Mouse (Mus musculus) thymus, adult 2 months (tissue): ENCODE measurements around the gene Ahsa2. TPM values are rescaled to one million over a fixed set of nuclear protein-coding genes. Genes with fewer than 3 reads are reported as not detected.
A peak's percentile ranks its signal among the peaks of the same experiment; 100 is the strongest.
"Not testable (repeated sequence)": the region's sequence is repeated elsewhere in the genome, so short reads cannot be mapped to it uniquely, and the experiment has no call there.

Experiments
- DNase-seq: peaks from one replicate; pipeline ENCODE4 v3.0.0; 2021
- H3K27ac ChIP-seq: fragments of 200-500 bp; 2 replicates; pipeline ENCODE4 v1.5.1; 2012; ENCODE audit warnings: low read length, control low read depth; ENCODE audit not compliant: control insufficient read depth, insufficient read depth
- H3K27me3 ChIP-seq: fragments of 200-500 bp; 2 replicates; pipeline ENCODE4 v1.6.1; 2012; ENCODE audit warnings: mild to moderate bottlenecking, low read length, moderate library complexity, mixed read lengths; ENCODE audit not compliant: control insufficient read depth, insufficient read depth
- H3K36me3 ChIP-seq: fragments of 200-500 bp; 2 replicates; pipeline ENCODE4 v1.6.1; 2012; ENCODE audit warnings: mild to moderate bottlenecking, low read length, moderate library complexity; ENCODE audit not compliant: control insufficient read depth, insufficient read depth
- H3K4me1 ChIP-seq: fragments of 200-500 bp; replicated peaks from 2 replicates; pipeline ENCODE4 v1.6.1; 2012; ENCODE audit warnings: low read length; ENCODE audit not compliant: control insufficient read depth, insufficient read depth
- H3K4me3 ChIP-seq: fragments of 200-500 bp; 2 replicates; pipeline ENCODE4 v1.5.1; 2012; ENCODE audit warnings: mild to moderate bottlenecking, low read length, control low read depth, moderate library complexity; ENCODE audit not compliant: control insufficient read depth, insufficient read depth
- CTCF ChIP-seq: fragments of 200-500 bp; IDR thresholded peaks from 2 replicates; pipeline ENCODE4 v1.5.1; 2012; ENCODE audit warnings: mild to moderate bottlenecking, control low read depth, low read length, moderate library complexity, borderline replicate concordance; ENCODE audit not compliant: control insufficient read depth, poor library complexity, insufficient read depth; ENCODE audit errors: extremely low read depth
- POLR2A ChIP-seq: fragments of 200-500 bp; IDR thresholded peaks from 2 replicates; pipeline ENCODE4 v1.6.1; 2012; ENCODE audit warnings: mild to moderate bottlenecking, low read length, control low read depth, moderate library complexity; ENCODE audit not compliant: control insufficient read depth, poor library complexity, insufficient read depth; ENCODE audit errors: extremely low read depth
- WGBS: fragments of 180-500 bp; shearing (Covaris S2); methylation state at CpG from one replicate; pipeline ENCODE4 v1.1.7; 2018; 5-methylcytosine and 5-hydroxymethylcytosine counted together
- polyA plus RNA-seq: library from polyadenylated mRNA; depleted of rRNA; stranded (reverse); fragments of >200 nt; gene quantifications from 2 replicates; pipeline ENCODE4 v1.2.3, GENCODE M21; 2012; rRNA removed

The Ahsa2 gene
- polyA plus RNA-seq, 1 experiment = 9.0 TPM

DNA sequence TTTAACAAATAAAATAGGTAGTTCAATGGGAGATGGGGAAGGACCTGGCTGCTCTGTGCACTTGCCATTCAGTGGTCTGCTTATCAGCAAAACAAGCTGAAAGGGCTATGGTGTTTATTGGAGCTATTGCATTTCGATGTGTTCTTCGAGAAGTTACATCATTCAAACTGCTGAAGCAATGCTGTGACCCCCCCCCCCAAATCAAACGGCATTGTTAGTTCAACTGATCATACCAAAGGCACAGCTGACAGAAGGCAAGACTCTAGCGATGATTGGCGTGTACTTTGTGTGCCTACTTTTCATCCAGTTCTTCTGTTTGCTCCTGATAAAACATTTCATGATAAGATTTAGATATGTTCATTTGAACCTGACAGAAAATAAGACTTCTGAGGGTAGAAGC is 779 bp upstream of the Ahsa2 start:
- no peaks in the 10 kb centered on the region for H3K27me3 ChIP-seq
- TF ChIP-seq POLR2A (no peak), CTCF (no peak)
- 39% methylated on average over 5 of the region's 5 CpGs for WGBS
- no peaks in the 10 kb centered on the region for H3K36me3 ChIP-seq
- no peak for DNase-seq
- peaks cover 7% of the 10 kb centered on the region for H3K4me1 ChIP-seq
- no peak overlapping the region for H3K27ac ChIP-seq
- no peak overlapping the region for H3K4me3 ChIP-seq

DNA sequence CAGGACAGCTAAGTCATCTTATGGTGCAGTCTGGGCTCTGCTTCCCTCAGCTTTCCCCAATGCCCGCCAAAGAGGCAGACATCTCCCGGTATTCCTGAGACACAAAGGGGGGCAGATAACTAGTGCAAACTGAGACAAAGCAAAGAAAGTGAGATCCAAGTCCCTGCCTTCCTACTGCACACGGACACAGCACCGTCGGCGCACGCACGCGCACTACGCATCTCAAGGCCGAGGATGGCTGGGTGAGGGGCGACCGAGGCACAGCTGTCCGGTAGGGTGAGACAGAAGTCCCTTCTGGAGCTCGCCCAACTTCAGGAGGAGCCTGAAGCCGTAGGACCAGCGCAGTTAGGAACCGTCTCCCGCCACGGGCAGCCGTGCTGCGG is 504 bp downstream of the Ahsa2 start:
- Histone ChIP-seq H3K27ac (no peak overlapping the region), H3K36me3 (peaks cover 7% of the 10 kb centered on the region; the same call in 1 of the 2 replicates), H3K4me1 (peaks cover 7% of the 10 kb centered on the region), H3K4me3 (peak overlapping the region; percentile 83), H3K27me3 (no peaks in the 10 kb centered on the region)
- TF ChIP-seq POLR2A = no peak
- TF ChIP-seq CTCF = no peak
- DNase-seq = no peak
- 0% methylated on average over 22 of the region's 22 CpGs for WGBS

DNA sequence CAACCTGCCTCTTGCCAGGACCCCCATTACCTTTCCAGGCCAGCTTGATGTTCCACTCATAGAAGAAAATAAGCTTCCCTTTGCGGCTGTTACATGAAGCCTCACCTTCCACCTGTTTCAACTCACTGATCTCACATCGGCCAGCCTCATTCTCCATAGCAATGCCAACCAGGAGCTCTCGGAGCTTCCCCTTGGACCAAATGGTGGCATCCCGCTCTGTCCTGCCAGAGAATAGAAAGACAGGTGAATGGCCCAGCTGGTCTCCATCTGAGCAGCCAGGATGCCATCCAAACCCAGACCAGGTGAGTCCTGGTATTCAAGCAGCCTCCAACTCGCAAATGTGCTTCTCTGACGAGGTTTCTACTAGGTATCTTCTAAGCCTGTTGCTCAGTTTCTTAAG is 1.2 kb downstream of the Ahsa2 start:
- WGBS = 70% methylated on average over 6 of the region's 6 CpGs
- Histone ChIP-seq H3K36me3 (peaks cover 12% of the 10 kb centered on the region), H3K27me3 (no peaks in the 10 kb centered on the region), H3K4me3 (no peak overlapping the region), H3K4me1 (peaks cover 7% of the 10 kb centered on the region), H3K27ac (no peak overlapping the region)
- TF ChIP-seq CTCF = no peak
- no peak for TF ChIP-seq POLR2A
- peak; percentile 8 for DNase-seq

DNA sequence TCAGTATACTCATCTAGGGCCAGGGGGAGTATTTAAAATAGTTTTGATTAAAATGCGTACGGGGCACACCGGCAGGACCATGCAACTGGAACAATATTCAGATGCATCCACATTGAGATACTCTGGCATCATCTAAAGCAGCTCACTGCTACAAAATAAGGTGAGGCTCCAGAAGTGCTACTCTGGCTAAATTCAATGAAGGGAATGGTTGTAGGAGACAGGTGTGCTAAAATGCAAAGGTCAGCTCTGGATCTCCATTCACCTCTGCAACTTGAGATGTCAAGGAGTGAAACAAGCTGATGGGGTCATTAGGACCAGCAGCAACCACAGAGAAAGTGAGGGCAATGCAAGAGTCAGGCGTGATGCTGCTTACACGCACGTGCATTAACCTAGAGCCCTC is 2.6 kb downstream of the Ahsa2 start:
- no peak overlapping the region for H3K27ac ChIP-seq
- no peaks in the 10 kb centered on the region for H3K27me3 ChIP-seq
- no peak for DNase-seq
- H3K4me1 ChIP-seq = peaks cover 7% of the 10 kb centered on the region
- H3K4me3 ChIP-seq = no peak overlapping the region
- H3K36me3 ChIP-seq = peaks cover 26% of the 10 kb centered on the region
- WGBS = 96% methylated on average over 6 of the region's 6 CpGs
- TF ChIP-seq POLR2A = no peak
- TF ChIP-seq CTCF = no peak

DNA sequence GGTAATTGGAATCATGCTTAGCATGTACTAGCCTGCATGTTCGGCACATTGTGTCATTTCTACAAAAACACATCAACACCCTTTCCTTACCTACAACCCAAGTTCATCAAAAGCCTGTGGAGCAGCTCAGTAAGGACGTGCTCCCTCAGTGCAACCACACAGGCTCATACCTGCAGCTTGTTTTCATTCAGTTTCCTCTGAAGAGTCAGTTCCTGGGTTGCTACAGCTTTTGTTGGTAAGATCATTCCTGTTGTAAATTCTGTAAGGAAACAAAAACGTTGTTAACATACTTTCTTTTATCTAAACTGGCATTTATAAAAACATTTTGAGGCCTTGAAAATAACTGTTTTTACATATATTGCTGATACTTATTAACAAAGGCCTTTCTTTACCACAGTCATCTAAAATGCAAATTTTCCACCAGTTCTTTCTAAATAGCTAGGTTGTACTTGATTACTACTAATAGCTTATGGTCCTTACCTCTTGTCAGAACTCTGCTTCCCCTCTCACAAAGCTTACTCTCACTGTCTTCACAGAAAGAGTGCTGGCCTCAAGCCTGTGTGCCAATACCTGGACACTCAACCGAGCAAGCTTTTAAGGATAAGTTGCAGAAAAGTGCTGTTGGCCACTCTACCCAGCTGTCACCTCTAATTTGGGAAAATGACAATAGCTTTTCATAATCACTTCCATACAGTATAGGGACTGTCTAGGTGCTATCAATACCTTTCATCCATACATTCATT is 5.6 kb downstream of the Ahsa2 start:
- peaks cover 7% of the 10 kb centered on the region for H3K4me1 ChIP-seq
- no peak overlapping the region for H3K4me3 ChIP-seq
- no peak for DNase-seq
- no peaks in the 10 kb centered on the region for H3K27me3 ChIP-seq
- H3K36me3 ChIP-seq = peaks cover 55% of the 10 kb centered on the region
- H3K27ac ChIP-seq = no peak overlapping the region
- TF ChIP-seq CTCF = no peak
- no peak for TF ChIP-seq POLR2A
- whole genome bisulfite sequencing = 94% methylated on average over 4 of the region's 4 CpGs

DNA sequence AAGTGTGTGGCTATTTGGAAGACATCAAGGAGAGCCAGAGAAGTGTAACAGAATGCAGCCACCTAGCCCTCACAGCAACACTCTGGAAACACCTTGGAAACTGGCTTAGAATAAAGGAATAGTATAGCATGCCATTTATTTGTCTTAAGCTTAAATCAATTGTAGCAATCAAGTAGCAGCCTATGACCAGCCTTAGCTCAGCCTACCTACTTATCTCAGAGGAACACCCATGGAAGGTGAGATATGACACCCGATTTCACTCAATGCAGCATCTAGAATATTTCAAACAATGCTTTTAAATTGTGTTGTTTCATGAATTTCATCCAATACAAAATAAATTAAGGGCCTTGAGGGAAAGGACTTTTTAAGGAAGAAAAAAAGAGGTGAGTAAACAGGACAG is 7.9 kb downstream of the Ahsa2 start:
- no peak overlapping the region for H3K4me3 ChIP-seq
- no peak overlapping the region for H3K27ac ChIP-seq
- peaks cover 70% of the 10 kb centered on the region for H3K36me3 ChIP-seq
- DNase-seq = no peak
- 98% methylated on average over 1 of the region's 1 CpGs for WGBS
- no peaks in the 10 kb centered on the region for H3K4me1 ChIP-seq
- H3K27me3 ChIP-seq = no peaks in the 10 kb centered on the region
- TF ChIP-seq CTCF = no peak
- no peak for TF ChIP-seq POLR2A

DNA sequence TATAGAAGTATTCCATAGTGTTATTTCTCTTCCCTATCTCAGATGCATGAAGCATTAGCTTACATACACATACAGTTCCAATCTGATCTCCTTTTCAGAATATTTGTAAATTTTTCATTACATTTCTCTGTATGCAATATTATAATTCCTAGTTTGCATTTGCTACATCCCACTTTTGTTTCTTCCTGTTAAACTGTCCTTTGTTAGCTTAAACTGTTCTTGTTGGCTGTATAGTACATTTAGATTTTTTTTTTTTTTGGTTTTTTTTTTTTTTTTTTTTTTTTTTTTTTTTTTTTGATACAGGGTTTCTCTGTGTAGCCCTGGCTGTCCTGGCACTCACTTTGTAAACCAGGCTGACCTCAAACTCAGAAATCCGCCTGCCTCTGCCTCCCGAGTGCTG is 32.0 kb downstream of the Ahsa2 start:
- not testable (repeated sequence) for DNase-seq, H3K27ac ChIP-seq, H3K4me1 ChIP-seq, H3K27me3 ChIP-seq, H3K4me3 ChIP-seq
- H3K36me3 ChIP-seq = peaks cover 31% of the 10 kb centered on the region
- 94% methylated on average over 2 of the region's 2 CpGs for WGBS

Other genes with a start within 250 kb of the Ahsa2 start
- gene Xpo1, start 242.0 kb downstream of the Ahsa2 start, polyA plus RNA-seq = 9.7 and 11.3 TPM in 2 replicates
- gene Usp34, start 191.1 kb downstream of the Ahsa2 start, polyA plus RNA-seq = 17.5 and 20.7 TPM in 2 replicates
- gene 1700093K21Rik, start 23.1 kb upstream of the Ahsa2 start, polyA plus RNA-seq = 0.33 TPM in 1 of 2 replicates, not detected in the other
- 2.3 and 3.4 TPM in 2 replicates for gene 0610010F05Rik, start 135.6 kb upstream of the Ahsa2 start, polyA plus RNA-seq
- 4.8 and 5.0 TPM in 2 replicates for gene Pus10, start 167.6 kb upstream of the Ahsa2 start, polyA plus RNA-seq
- 7.5 and 9.1 TPM in 2 replicates for gene Pex13, start 167.9 kb upstream of the Ahsa2 start, polyA plus RNA-seq